Mouse (Mus musculus) bone marrow, adult 2 months (tissue): ENCODE results near the gene Wdr90. TPM values are rescaled to one million over a fixed set of nuclear protein-coding genes. Genes with fewer than 3 reads are reported as not detected.

Source experiments
- H3K27ac ChIP-seq: fragments of 200-500 bp; 2 replicates; pipeline ENCODE4 v1.5.1; 2012; ENCODE audit warnings: low read depth, mild to moderate bottlenecking, control low read depth, inconsistent platforms, low read length; ENCODE audit not compliant: control insufficient read depth, poor library complexity, insufficient read depth
- H3K4me1 ChIP-seq: fragments of 200-500 bp; 2 replicates; pipeline ENCODE4 v1.6.1; 2011; ENCODE audit warnings: low read length; ENCODE audit not compliant: control insufficient read depth, insufficient read depth
- H3K4me3 ChIP-seq: fragments of 200-500 bp; replicated peaks from 2 replicates; pipeline ENCODE3; 2011; ENCODE audit warnings: mild to moderate bottlenecking, low read depth, low read length, control low read depth; ENCODE audit not compliant: control insufficient read depth
- CTCF ChIP-seq: fragments of 200-500 bp; IDR thresholded peaks from 2 replicates; pipeline ENCODE4 v1.5.1; 2011; ENCODE audit warnings: low read length, control low read depth; ENCODE audit not compliant: control insufficient read depth, insufficient read depth
- POLR2A ChIP-seq: fragments of 200-500 bp; IDR thresholded peaks from 2 replicates; pipeline ENCODE4 v1.6.1; 2011; ENCODE audit warnings: low read depth, mild to moderate bottlenecking, control low read depth, low read length, borderline replicate concordance; ENCODE audit not compliant: control insufficient read depth
- WGBS: fragments of 180-500 bp; shearing (Covaris S2); methylation state at CpG from one replicate; pipeline ENCODE4 v1.1.7; 2018; 5-methylcytosine and 5-hydroxymethylcytosine counted together
- polyA plus RNA-seq: library from polyadenylated mRNA; stranded (reverse); fragments of >200 nt; gene quantifications from 2 replicates; pipeline ENCODE4 v1.2.4, GENCODE M21; 2011; ENCODE audit warnings: low replicate concordance; ENCODE audit not compliant: missing spikeins, insufficient read depth, insufficient read length

Wdr90 gene
- polyA plus RNA-seq, 1 experiment, result 62.0 TPM

DNA sequence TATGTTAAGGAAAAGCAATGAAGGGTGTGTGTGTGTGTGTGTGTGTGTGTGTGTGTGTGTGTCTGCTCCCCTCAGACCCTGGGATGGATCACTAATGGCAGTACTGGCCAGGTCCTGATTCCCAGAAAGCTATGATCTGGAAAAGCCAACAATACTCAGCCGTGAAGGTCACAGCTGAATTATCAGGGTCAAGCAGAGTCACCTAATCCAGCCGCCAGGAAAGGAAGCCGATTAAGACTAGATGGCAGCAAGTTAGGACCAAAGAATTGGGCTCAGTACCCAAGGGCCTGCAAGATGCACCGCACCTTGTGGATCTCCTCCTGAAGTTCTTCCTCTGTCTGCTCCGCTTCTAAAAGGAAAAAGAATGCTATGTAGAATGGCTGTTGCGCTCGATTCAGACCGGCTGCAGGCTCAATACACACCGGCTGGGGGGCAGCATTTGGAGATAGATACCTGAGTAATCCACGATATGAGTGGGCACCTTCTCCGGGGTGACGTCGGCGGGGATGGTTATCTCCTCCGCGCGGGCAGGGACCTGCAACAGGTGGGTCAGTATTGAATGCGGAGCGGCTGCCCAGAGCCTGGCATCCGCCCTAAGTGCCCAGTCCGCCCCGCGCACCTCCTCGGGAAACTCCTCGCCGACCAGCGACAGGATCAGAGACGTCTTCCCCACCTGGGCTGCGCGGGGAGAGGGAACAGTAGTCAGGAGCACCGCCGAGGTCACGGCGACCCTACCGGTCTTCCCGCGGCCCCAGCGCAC, 17.5 kb downstream of the Wdr90 start:
- WGBS, result 3% methylated on average over 38 of the region's 38 CpGs
- TF ChIP-seq POLR2A (no peak), CTCF (no peak)
- peak overlapping the region; percentile 78 for H3K4me3 ChIP-seq
- H3K27ac ChIP-seq, result peak overlapping the region; percentile 82
- peaks cover 7% of the 10 kb centered on the region for H3K4me1 ChIP-seq

DNA sequence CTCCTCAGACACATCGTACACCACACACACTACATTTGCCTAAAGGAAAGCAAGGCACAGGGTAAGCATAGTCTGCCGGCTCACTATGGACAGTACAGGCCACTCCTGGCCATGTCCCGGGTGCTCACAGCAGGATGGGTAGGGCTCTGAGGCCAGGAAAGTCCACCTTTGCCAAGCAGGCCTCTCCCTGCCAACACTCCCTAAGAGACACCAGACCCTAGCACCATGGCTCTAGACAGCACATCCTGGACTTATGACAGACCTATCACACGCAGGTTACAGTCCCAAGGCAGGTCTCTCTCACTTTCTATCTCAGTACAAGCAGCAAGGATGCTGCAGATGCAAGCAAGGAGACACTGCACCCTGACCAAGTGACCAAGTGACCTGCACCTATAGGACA, 18.2 kb downstream of the Wdr90 start:
- 92% methylated on average over 4 of the region's 4 CpGs for whole genome bisulfite sequencing
- Histone ChIP-seq H3K27ac (no peak overlapping the region), H3K4me3 (peak overlapping the region; percentile 78), H3K4me1 (peaks cover 7% of the 10 kb centered on the region)
- TF ChIP-seq CTCF (no peak), POLR2A (no peak)

DNA sequence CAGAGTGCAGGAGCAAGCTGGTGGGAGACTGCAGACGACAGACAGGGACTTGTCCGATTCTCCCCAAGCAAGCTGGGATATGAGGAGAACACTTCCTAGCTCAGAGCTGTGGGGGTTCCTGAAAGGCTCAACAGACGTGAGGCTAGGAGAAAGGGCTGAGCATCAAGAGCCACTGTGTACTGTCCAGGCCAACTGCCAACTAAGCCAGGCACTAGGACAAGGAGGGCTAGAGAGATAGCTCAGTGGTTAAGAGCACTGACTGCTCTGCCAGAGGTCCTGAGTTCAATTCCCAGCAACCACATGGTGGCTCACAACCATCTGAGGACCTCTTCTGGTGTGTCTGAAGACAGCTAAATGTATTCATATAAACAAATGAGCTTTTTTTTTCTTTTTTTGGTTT, 18.8 kb downstream of the Wdr90 start:
- Histone ChIP-seq H3K4me1 (peaks cover 7% of the 10 kb centered on the region), H3K27ac (no peak overlapping the region), H3K4me3 (no peak overlapping the region)
- 83% methylated on average over 3 of the region's 3 CpGs for whole genome bisulfite sequencing
- TF ChIP-seq CTCF (no peak), POLR2A (no peak)

- WGBS, result 91% methylated on average over 22 of the region's 22 CpGs
- Histone ChIP-seq H3K4me1 (peaks cover 7% of the 10 kb centered on the region), H3K27ac (no peak within 1 kb of the TSS), H3K4me3 (no peak within 1 kb of the TSS)
- TF ChIP-seq POLR2A (no peak), CTCF (no peak)
Measured at GRCm38 (mm10) chr17:25841117-25841880, 20.0 kb downstream of the Wdr90 start, which contains the start of gene Gm20683. TSS of gene Gm20683 (minus strand) at chr17:25841763.

- no peak overlapping the region for H3K27ac ChIP-seq
- H3K4me3 ChIP-seq, result no peak overlapping the region
- no peak for TF ChIP-seq POLR2A
- WGBS, result 94% methylated on average over 6 of the region's 6 CpGs
- H3K4me1 ChIP-seq, result peaks cover 7% of the 10 kb centered on the region
Measured at GRCm38 (mm10) chr17:25840519-25840918, 20.8 kb downstream of the Wdr90 start.

- Histone ChIP-seq H3K4me1 (peaks cover 5% of the 10 kb centered on the region), H3K27ac (no peak overlapping the region), H3K4me3 (no peak overlapping the region)
- TF ChIP-seq CTCF (no peak), POLR2A (no peak)
- 88% methylated on average over 14 of the region's 14 CpGs for WGBS
Measured at GRCm38 (mm10) chr17:25839455-25840235, 21.7 kb downstream of the Wdr90 start.

GRCm38 (mm10) chr17:25838904-25839303, 22.4 kb downstream of the Wdr90 start:
- Histone ChIP-seq H3K27ac (no peak overlapping the region), H3K4me3 (no peak overlapping the region), H3K4me1 (peaks cover 5% of the 10 kb centered on the region)
- 83% methylated on average over 4 of the region's 4 CpGs for WGBS
- no peak for TF ChIP-seq POLR2A
- no peak for TF ChIP-seq CTCF

DNA sequence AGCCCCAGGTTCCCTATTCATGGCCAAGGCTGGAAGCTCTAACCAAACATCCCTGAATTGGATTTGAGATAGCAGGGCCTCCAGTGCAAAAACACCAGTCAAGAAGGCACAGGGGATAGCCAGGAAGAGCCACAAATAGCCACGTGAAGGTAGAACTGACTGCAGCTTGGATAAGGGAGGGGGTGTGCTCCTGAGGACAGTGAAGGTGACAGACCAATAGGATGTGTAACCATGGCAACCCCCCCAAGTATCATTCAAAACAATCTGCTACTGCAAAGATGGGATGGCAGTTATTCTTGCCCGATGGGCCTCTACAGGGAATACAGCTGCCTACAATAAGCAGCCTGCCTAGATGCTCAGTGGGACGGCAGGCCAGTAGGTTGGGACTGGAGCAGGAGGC, 23.8 kb downstream of the Wdr90 start:
- no peak overlapping the region for H3K27ac ChIP-seq
- H3K4me1 ChIP-seq, result no peaks in the 10 kb centered on the region
- no peak overlapping the region for H3K4me3 ChIP-seq
- 77% methylated on average over 3 of the region's 3 CpGs for WGBS
- no peak for TF ChIP-seq POLR2A
- no peak for TF ChIP-seq CTCF
